Mouse (Mus musculus) midbrain, embryonic 11.5 days (tissue): ENCODE results near the gene Pcsk7. TPM values are rescaled to one million over a fixed set of nuclear protein-coding genes. Genes with fewer than 3 reads are reported as not detected.

Source experiments
- ATAC-seq: fragments of 200-750 bp; cut with Nextera tagmentation; 2 replicates; pipeline ENCODE4 v1.8.0; 2017; ENCODE audit warnings: moderate TSS enrichment, moderate library complexity; ENCODE audit not compliant: low FRiP score
- DNase-seq: peaks from one replicate; pipeline ENCODE4 v3.0.0; 2015; ENCODE audit warnings: low spot score; ENCODE audit errors: missing footprints
- H3K27ac ChIP-seq: fragments of 300-500 bp; sonication (generic); 2 replicates; pipeline ENCODE4 v1.5.1; 2014; ENCODE audit warnings: low read depth, low read length
- H3K27me3 ChIP-seq: fragments of 300-500 bp; sonication (generic); 2 replicates; pipeline ENCODE4 v1.6.1; 2014; ENCODE audit warnings: mild to moderate bottlenecking, low read length, moderate library complexity, mixed read lengths; ENCODE audit not compliant: control insufficient read depth, insufficient read depth
- H3K36me3 ChIP-seq: fragments of 300-500 bp; sonication (generic); 2 replicates; pipeline ENCODE4 v1.6.1; 2014; ENCODE audit warnings: mild to moderate bottlenecking, low read length, moderate library complexity, mixed read lengths; ENCODE audit not compliant: control insufficient read depth, insufficient read depth
- H3K4me1 ChIP-seq: fragments of 300-500 bp; sonication (generic); 2 replicates; pipeline ENCODE4 v1.6.1; 2014; ENCODE audit warnings: low read length; ENCODE audit not compliant: control insufficient read depth, insufficient read depth
- H3K4me2 ChIP-seq: fragments of 300-500 bp; sonication (generic); 2 replicates; pipeline ENCODE4 v1.6.1; 2014; ENCODE audit warnings: mild to moderate bottlenecking, moderate library complexity
- H3K4me3 ChIP-seq: fragments of 300-500 bp; sonication (generic); 2 replicates; pipeline ENCODE4 v1.5.1; 2014; ENCODE audit warnings: low read depth, low read length
- H3K9ac ChIP-seq: fragments of 300-500 bp; sonication (generic); 2 replicates; pipeline ENCODE4 v1.6.1; 2014; ENCODE audit warnings: low read length
- H3K9me3 ChIP-seq: fragments of 300-500 bp; sonication (generic); 2 replicates; pipeline ENCODE4 v1.6.1; 2016; ENCODE audit warnings: low read length; ENCODE audit not compliant: control insufficient read depth
- WGBS: fragments of 180-500 bp; shearing (Covaris S2); extraction: QIAGEN DNeasy Blood & Tissue Kit; methylation state at CpG from one replicate; pipeline ENCODE4 v1.1.7; 2014; 5-methylcytosine and 5-hydroxymethylcytosine counted together
- polyA plus RNA-seq: library from polyadenylated mRNA; unstranded; fragments of >200 nt; fragmentation: Nextera tagmentation; extraction: Ambion mirVana; gene quantifications from 2 replicates; pipeline ENCODE4 v1.2.1, GENCODE M21; 2014

Gene Pcsk7
- polyA plus RNA-seq = 11.1 and 14.4 TPM in 2 replicates

- DNase-seq = peak; percentile 99
- Histone ChIP-seq H3K4me1 (peaks cover 15% of the 10 kb centered on the region), H3K9me3 (no peaks in the 10 kb centered on the region), H3K4me3 (peak within 1 kb of the TSS; percentile 90), H3K36me3 (peaks cover 12% of the 10 kb centered on the region), H3K27ac (peak within 1 kb of the TSS; percentile 93), H3K9ac (peak within 1 kb of the TSS; percentile 90), H3K4me2 (peak within 1 kb of the TSS; percentile 94), H3K27me3 (no peaks in the 10 kb centered on the region)
- WGBS = under 1% methylated on average over 57 of the region's 80 CpGs
- peak; percentile 93 for ATAC-seq
These were observed at the start of gene Pcsk7, which contains the start of gene Rnf214 for GRCm38 (mm10) chr9:45906355-45907077. Gene Pcsk7, plus strand, starts transcription at chr9:45906497. Gene Rnf214, minus strand, starts transcription at chr9:45906911.

- ATAC-seq = no peak
- Histone ChIP-seq H3K27ac (no peak overlapping the region), H3K4me1 (no peaks in the 10 kb centered on the region), H3K27me3 (no peaks in the 10 kb centered on the region), H3K9ac (no peak overlapping the region), H3K36me3 (peaks cover 15% of the 10 kb centered on the region), H3K9me3 (no peaks in the 10 kb centered on the region), H3K4me3 (no peak overlapping the region), H3K4me2 (no peak overlapping the region)
- WGBS = 96% methylated on average over 10 of the region's 10 CpGs
- no peak for DNase-seq
These were observed 46.9 kb upstream of the Pcsk7 start for GRCm38 (mm10) chr9:45859364-45859763.

- DNase-seq = no peak
- H3K4me2 ChIP-seq = no peak overlapping the region
- H3K27me3 ChIP-seq = no peaks in the 10 kb centered on the region
- 93% methylated on average over 7 of the region's 7 CpGs for WGBS
- peaks cover 22% of the 10 kb centered on the region for H3K36me3 ChIP-seq
- H3K9ac ChIP-seq = no peak overlapping the region
- no peak overlapping the region for H3K4me3 ChIP-seq
- no peak for ATAC-seq
- no peaks in the 10 kb centered on the region for H3K9me3 ChIP-seq
- H3K4me1 ChIP-seq = no peaks in the 10 kb centered on the region
- H3K27ac ChIP-seq = no peak overlapping the region
These were observed 44.5 kb upstream of the Pcsk7 start for GRCm38 (mm10) chr9:45861813-45862212.

- Histone ChIP-seq H3K27me3 (no peaks in the 10 kb centered on the region), H3K36me3 (peaks cover 23% of the 10 kb centered on the region), H3K27ac (no peak overlapping the region), H3K9ac (no peak overlapping the region), H3K4me2 (no peak overlapping the region), H3K4me1 (no peaks in the 10 kb centered on the region), H3K4me3 (no peak overlapping the region), H3K9me3 (no peaks in the 10 kb centered on the region)
- ATAC-seq = no peak
- peak; percentile 59 for DNase-seq
- 97% methylated on average over 3 of the region's 3 CpGs for WGBS
These were observed 37.1 kb upstream of the Pcsk7 start for GRCm38 (mm10) chr9:45869181-45869580.

GRCm38 (mm10) chr9:45870265-45870664 is 36.0 kb upstream of the Pcsk7 start:
- ATAC-seq = no peak
- Histone ChIP-seq H3K9ac (no peak overlapping the region), H3K27ac (no peak overlapping the region), H3K4me2 (no peak overlapping the region), H3K27me3 (no peaks in the 10 kb centered on the region), H3K4me3 (no peak overlapping the region), H3K9me3 (no peaks in the 10 kb centered on the region), H3K36me3 (peaks cover 23% of the 10 kb centered on the region), H3K4me1 (no peaks in the 10 kb centered on the region)
- peak; percentile 39 for DNase-seq
- WGBS = 91% methylated on average over 3 of the region's 3 CpGs

- H3K4me2 ChIP-seq = no peak overlapping the region
- H3K27ac ChIP-seq = no peak overlapping the region
- H3K36me3 ChIP-seq = peaks cover 2% of the 10 kb centered on the region
- no peaks in the 10 kb centered on the region for H3K4me1 ChIP-seq
- no peaks in the 10 kb centered on the region for H3K27me3 ChIP-seq
- WGBS = 85% methylated on average over 2 of the region's 2 CpGs
- DNase-seq = no peak
- ATAC-seq = no peak
- H3K9ac ChIP-seq = no peak overlapping the region
- H3K4me3 ChIP-seq = no peak overlapping the region
- H3K9me3 ChIP-seq = no peaks in the 10 kb centered on the region
These were observed 28.4 kb upstream of the Pcsk7 start for GRCm38 (mm10) chr9:45877928-45878327.

- H3K36me3 ChIP-seq = peaks cover 17% of the 10 kb centered on the region
- no peak overlapping the region for H3K4me3 ChIP-seq
- no peaks in the 10 kb centered on the region for H3K9me3 ChIP-seq
- no peak overlapping the region for H3K9ac ChIP-seq
- no peaks in the 10 kb centered on the region for H3K4me1 ChIP-seq
- no peak overlapping the region for H3K27ac ChIP-seq
- no peak overlapping the region for H3K4me2 ChIP-seq
- DNase-seq = no peak
- ATAC-seq = no peak
- H3K27me3 ChIP-seq = no peaks in the 10 kb centered on the region
These were observed 12.6 kb upstream of the Pcsk7 start for GRCm38 (mm10) chr9:45893681-45894080.

- Histone ChIP-seq H3K36me3 (peaks cover 6% of the 10 kb centered on the region), H3K4me1 (peaks cover 15% of the 10 kb centered on the region), H3K27ac (no peak overlapping the region), H3K9me3 (no peaks in the 10 kb centered on the region), H3K4me3 (peak overlapping the region; percentile 90), H3K9ac (peak overlapping the region; percentile 90), H3K27me3 (no peaks in the 10 kb centered on the region), H3K4me2 (peak overlapping the region; percentile 94)
- WGBS = 57% methylated on average over 4 of the region's 4 CpGs
- DNase-seq (no peak), ATAC-seq (no peak)
These were observed 1.1 kb upstream of the Pcsk7 start for GRCm38 (mm10) chr9:45905196-45905595.

- Histone ChIP-seq H3K4me2 (peak overlapping the region; percentile 94), H3K4me1 (peaks cover 15% of the 10 kb centered on the region), H3K9ac (peak overlapping the region; percentile 90), H3K36me3 (peaks cover 8% of the 10 kb centered on the region), H3K27me3 (no peaks in the 10 kb centered on the region), H3K4me3 (peak overlapping the region; percentile 90), H3K9me3 (no peaks in the 10 kb centered on the region), H3K27ac (peak overlapping the region; percentile 93)
- DNase-seq (peak; percentile 92), ATAC-seq (peak; percentile 79)
- under 1% methylated on average over 23 of the region's 27 CpGs for WGBS
These were observed 473 bp upstream of the Pcsk7 start for GRCm38 (mm10) chr9:45905811-45906237.
